Mouse (Mus musculus): ENCODE results near the gene Rad23a. TPM values are rescaled to one million over a fixed set of nuclear protein-coding genes. Genes with fewer than 3 reads are reported as not detected.
A peak's percentile ranks its signal among the peaks of the same experiment; 100 is the strongest.
"Not testable (repeated sequence)": the region's sequence is repeated elsewhere in the genome, so short reads cannot be mapped to it uniquely, and the experiment has no call there.

Rad23a gene
- polyA plus RNA-seq, 1 experiment from 2014 or later, result 110 TPM

- H3K4me1 ChIP-seq; ATAC-seq (ENCODE audit: insufficient number of reproducible peaks, low FRiP score, low TSS enrichment, low read depth); H3K4me2 ChIP-seq (replicated peaks); H3K27ac ChIP-seq (replicated peaks); H3K27me3 ChIP-seq; H3K36me3 ChIP-seq; H3K9ac ChIP-seq; H3K9me3 ChIP-seq (replicated peaks); H3K4me3 ChIP-seq (replicated peaks): not testable (repeated sequence)
- WGBS, result 74% methylated on average over 2 of the region's 2 CpGs
Observed at GRCm38 (mm10) chr8:84826518-84826917, 13.9 kb downstream of the Rad23a start.

GRCm38 (mm10) chr8:84825636-84826035, 14.8 kb downstream of the Rad23a start:
- 55% methylated on average over 4 of the region's 4 CpGs for WGBS

GRCm38 (mm10) chr8:84823653-84824052, 16.8 kb downstream of the Rad23a start:
- Histone ChIP-seq H3K4me3 (replicated peaks) (peak overlapping the region; percentile 21), H3K27me3 (no peaks in the 10 kb centered on the region), H3K4me2 (replicated peaks) (peak overlapping the region; percentile 45), H3K4me1 (peaks cover 7% of the 10 kb centered on the region; the same call in 1 of the 2 replicates), H3K36me3 (no peaks in the 10 kb centered on the region), H3K27ac (replicated peaks) (no peak overlapping the region), H3K9me3 (replicated peaks) (no peaks in the 10 kb centered on the region), H3K9ac (no peak overlapping the region)
- WGBS, result 2% methylated on average over 18 of the region's 18 CpGs
- peak; percentile 80 for ATAC-seq (ENCODE audit: insufficient number of reproducible peaks, low FRiP score, low TSS enrichment, low read depth)

More at GRCm38 (mm10) chr8:84825636-84826035, 14.8 kb downstream of the Rad23a start:
- Histone ChIP-seq H3K4me2 (replicated peaks) (no peak overlapping the region), H3K27me3 (no peaks in the 10 kb centered on the region), H3K4me3 (replicated peaks) (no peak overlapping the region), H3K27ac (replicated peaks) (no peak overlapping the region), H3K9me3 (replicated peaks) (no peaks in the 10 kb centered on the region), H3K9ac (no peak overlapping the region), H3K4me1 (peaks cover 7% of the 10 kb centered on the region; the same call in 1 of the 2 replicates), H3K36me3 (no peaks in the 10 kb centered on the region)
- no peak for ATAC-seq (ENCODE audit: insufficient number of reproducible peaks, low FRiP score, low TSS enrichment, low read depth)

- Histone ChIP-seq H3K27ac (replicated peaks) (no peak within 1 kb of the TSS), H3K36me3 (no peaks in the 10 kb centered on the region), H3K27me3 (no peaks in the 10 kb centered on the region), H3K9me3 (replicated peaks) (no peaks in the 10 kb centered on the region), H3K9ac (no peak within 1 kb of the TSS), H3K4me3 (replicated peaks) (peak within 1 kb of the TSS; percentile 21), H3K4me1 (peaks cover 7% of the 10 kb centered on the region; the same call in 1 of the 2 replicates), H3K4me2 (replicated peaks) (peak within 1 kb of the TSS; percentile 45)
- WGBS, result 35% methylated on average over 3 of the region's 3 CpGs
- ATAC-seq (ENCODE audit: insufficient number of reproducible peaks, low FRiP score, low TSS enrichment, low read depth), result no peak
Observed at GRCm38 (mm10) chr8:84822723-84823122, 17.7 kb downstream of the Rad23a start, which contains the start of gene Dand5. Gene Dand5 (minus strand): TSS chr8:84822823.

GRCm38 (mm10) chr8:84816117-84816516, 24.3 kb downstream of the Rad23a start:
- 75% methylated on average over 17 of the region's 17 CpGs for WGBS
- Histone ChIP-seq H3K27me3 (peaks cover 17% of the 10 kb centered on the region), H3K4me2 (replicated peaks) (no peak overlapping the region), H3K9ac (no peak overlapping the region), H3K4me3 (replicated peaks) (no peak overlapping the region), H3K36me3 (no peaks in the 10 kb centered on the region), H3K9me3 (replicated peaks) (no peaks in the 10 kb centered on the region), H3K4me1 (peaks cover 22% of the 10 kb centered on the region), H3K27ac (replicated peaks) (no peak overlapping the region)
- no peak for ATAC-seq (ENCODE audit: insufficient number of reproducible peaks, low FRiP score, low TSS enrichment, low read depth)

- peak; percentile 69 for ATAC-seq (ENCODE audit: insufficient number of reproducible peaks, low FRiP score, low TSS enrichment, low read depth)
- H3K36me3 ChIP-seq, result no peaks in the 10 kb centered on the region
- H3K4me1 ChIP-seq, result peaks cover 27% of the 10 kb centered on the region
- 11% methylated on average over 9 of the region's 9 CpGs for WGBS
- peak overlapping the region; percentile 1; the same call in 1 of the 2 replicates for H3K4me2 ChIP-seq (replicated peaks)
- peaks cover 17% of the 10 kb centered on the region for H3K27me3 ChIP-seq
- no peak overlapping the region for H3K4me3 ChIP-seq (replicated peaks)
- H3K9me3 ChIP-seq (replicated peaks), result no peaks in the 10 kb centered on the region
- H3K27ac ChIP-seq (replicated peaks), result no peak overlapping the region
- no peak overlapping the region for H3K9ac ChIP-seq
Observed at GRCm38 (mm10) chr8:84815547-84815946, 24.9 kb downstream of the Rad23a start.

GRCm38 (mm10) chr8:84814555-84815441, 25.7 kb downstream of the Rad23a start:
- no peak for ATAC-seq (ENCODE audit: insufficient number of reproducible peaks, low FRiP score, low TSS enrichment, low read depth)
- Histone ChIP-seq H3K4me2 (replicated peaks) (peak overlapping the region; percentile 1; the same call in 1 of the 2 replicates), H3K9ac (no peak overlapping the region), H3K36me3 (no peaks in the 10 kb centered on the region), H3K4me3 (replicated peaks) (no peak overlapping the region), H3K9me3 (replicated peaks) (no peaks in the 10 kb centered on the region), H3K4me1 (peaks cover 29% of the 10 kb centered on the region), H3K27ac (replicated peaks) (no peak overlapping the region), H3K27me3 (peaks cover 17% of the 10 kb centered on the region)
- WGBS, result 43% methylated on average over 19 of the region's 19 CpGs

GRCm38 (mm10) chr8:84814240-84814554, 26.3 kb downstream of the Rad23a start:
- Histone ChIP-seq H3K9ac (no peak overlapping the region), H3K27me3 (peaks cover 17% of the 10 kb centered on the region), H3K4me1 (peaks cover 29% of the 10 kb centered on the region), H3K4me3 (replicated peaks) (no peak overlapping the region), H3K4me2 (replicated peaks) (no peak overlapping the region), H3K27ac (replicated peaks) (no peak overlapping the region), H3K9me3 (replicated peaks) (no peaks in the 10 kb centered on the region), H3K36me3 (no peaks in the 10 kb centered on the region)
- no peak for ATAC-seq (ENCODE audit: insufficient number of reproducible peaks, low FRiP score, low TSS enrichment, low read depth)
- WGBS, result 82% methylated on average over 11 of the region's 11 CpGs

- Histone ChIP-seq H3K4me1 (peaks cover 29% of the 10 kb centered on the region), H3K9me3 (replicated peaks) (no peaks in the 10 kb centered on the region), H3K27ac (replicated peaks) (no peak overlapping the region), H3K9ac (no peak overlapping the region), H3K4me2 (replicated peaks) (no peak overlapping the region), H3K36me3 (no peaks in the 10 kb centered on the region), H3K4me3 (replicated peaks) (no peak overlapping the region), H3K27me3 (peaks cover 21% of the 10 kb centered on the region)
- ATAC-seq (ENCODE audit: insufficient number of reproducible peaks, low FRiP score, low TSS enrichment, low read depth), result no peak
- 90% methylated on average over 3 of the region's 3 CpGs for WGBS
Observed at GRCm38 (mm10) chr8:84813830-84814229, 26.6 kb downstream of the Rad23a start.

GRCm38 (mm10) chr8:84813059-84813458, 27.4 kb downstream of the Rad23a start:
- no peak for ATAC-seq (ENCODE audit: insufficient number of reproducible peaks, low FRiP score, low TSS enrichment, low read depth)
- WGBS, result 4% methylated on average over 5 of the region's 5 CpGs
- Histone ChIP-seq H3K27ac (replicated peaks) (no peak overlapping the region), H3K4me2 (replicated peaks) (no peak overlapping the region), H3K4me1 (peaks cover 29% of the 10 kb centered on the region), H3K9ac (no peak overlapping the region), H3K27me3 (peaks cover 28% of the 10 kb centered on the region), H3K36me3 (no peaks in the 10 kb centered on the region), H3K9me3 (replicated peaks) (no peaks in the 10 kb centered on the region), H3K4me3 (replicated peaks) (no peak overlapping the region)

GRCm38 (mm10) chr8:84811303-84811702, 29.2 kb downstream of the Rad23a start:
- 26% methylated on average over 10 of the region's 10 CpGs for WGBS
- no peaks in the 10 kb centered on the region for H3K9me3 ChIP-seq (replicated peaks)
- no peaks in the 10 kb centered on the region for H3K36me3 ChIP-seq
- H3K27ac ChIP-seq (replicated peaks), result no peak overlapping the region
- peak overlapping the region; percentile 41 for H3K4me3 ChIP-seq (replicated peaks)
- peaks cover 28% of the 10 kb centered on the region for H3K27me3 ChIP-seq
- no peak for ATAC-seq (ENCODE audit: insufficient number of reproducible peaks, low FRiP score, low TSS enrichment, low read depth)
- H3K4me1 ChIP-seq, result peaks cover 29% of the 10 kb centered on the region
- peak overlapping the region; percentile 58 for H3K4me2 ChIP-seq (replicated peaks)
- no peak overlapping the region for H3K9ac ChIP-seq
